Mouse (Mus musculus): ENCODE data around the gene Efcab2. TPM values are rescaled to one million over a fixed set of nuclear protein-coding genes. Genes with fewer than 3 reads are reported as not detected.

Efcab2 gene
- total RNA-seq (2021): 10 to 100 TPM in 1 of 2 experiments, 1 to 10 TPM in 1; 8.1 to 11.1 TPM
- long read RNA-seq, experiment 1, transcript Efcab2-201 (7 exons, 3,580 nt): major isoform, 12 of 16 reads
- long read RNA-seq, experiment 1, partial matches to known transcripts: 0 of 16 reads
- long read RNA-seq, experiment 1, other reads (novel, unspliced or antisense): 3 of 16 reads
- long read RNA-seq, experiment 2, transcript Efcab2-201 (7 exons, 3,580 nt): major isoform, 15 of 17 reads
- long read RNA-seq, experiment 2, partial matches to known transcripts: 1 of 17 reads
- long read RNA-seq, experiment 2, other reads (novel, unspliced or antisense): 1 of 17 reads

DNA sequence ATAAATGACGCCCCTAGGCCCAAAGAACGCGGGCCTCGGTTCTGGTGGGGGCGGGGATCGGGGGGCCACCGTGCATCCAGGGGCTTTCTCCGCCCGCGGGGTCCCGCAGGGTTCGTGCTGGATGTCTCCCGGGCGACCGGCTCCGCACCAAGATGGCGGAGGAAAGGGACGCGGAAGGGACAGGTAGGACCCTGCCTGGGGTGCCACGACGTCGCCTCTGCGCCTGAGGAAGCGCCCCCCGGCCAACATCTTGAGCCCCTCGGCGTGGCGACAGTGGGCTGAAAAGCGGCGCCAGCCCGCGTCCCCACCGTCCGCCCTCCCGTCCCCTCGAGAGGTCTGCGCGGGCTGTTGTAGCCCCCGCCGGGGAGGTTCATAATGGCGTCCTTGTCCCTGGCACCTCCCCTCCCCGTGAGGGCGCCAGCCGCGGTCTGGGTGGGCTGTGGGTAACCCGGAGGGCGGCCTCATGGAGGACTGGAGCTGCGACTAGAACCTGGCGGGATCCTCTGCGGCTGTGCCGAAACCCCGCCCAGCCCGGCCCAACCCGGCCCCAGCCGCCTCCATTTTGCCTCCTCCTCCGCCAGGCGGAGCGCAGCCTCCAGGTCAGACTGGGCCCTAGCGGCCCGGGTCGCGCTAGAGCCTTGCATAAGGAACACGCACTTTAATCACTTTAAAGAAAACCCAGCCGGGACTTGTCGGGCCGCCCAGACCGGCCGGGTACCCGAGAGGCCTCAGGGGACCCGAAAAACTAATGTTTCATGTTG lies at the start of gene Efcab2:
TSS of gene Efcab2 (plus strand) at position 135 of the 761 bp plus-strand sequence.
- peak; percentile 76 for TF ChIP-seq CTCF (conservative IDR thresholded peaks at IDR 0.05)
- H3K4me3 ChIP-seq: peak within 1 kb of the TSS; percentile 90
- H3K27ac ChIP-seq: peak within 1 kb of the TSS; percentile 100
- peak; percentile 86 to 88 for DNase-seq (ENCODE audit: low spot score in 2 of 2)

GRCm38 (mm10) chr1:178357776-178358710 lies 47.8 kb upstream of the Efcab2 start:
- no peak for TF ChIP-seq CTCF (conservative IDR thresholded peaks at IDR 0.05)
- no peak overlapping the region for H3K4me3 ChIP-seq
- H3K27ac ChIP-seq: peak overlapping the region; percentile 51
- DNase-seq (ENCODE audit: low spot score in 2 of 2): peak; percentile 68 to 81

- DNase-seq (ENCODE audit: low spot score in 2 of 2): no peak
- Histone ChIP-seq H3K27ac (no peak overlapping the region), H3K4me3 (no peak overlapping the region)
- no peak for TF ChIP-seq CTCF (conservative IDR thresholded peaks at IDR 0.05)
These were observed 45.6 kb upstream of the Efcab2 start for GRCm38 (mm10) chr1:178360264-178360663.

DNA sequence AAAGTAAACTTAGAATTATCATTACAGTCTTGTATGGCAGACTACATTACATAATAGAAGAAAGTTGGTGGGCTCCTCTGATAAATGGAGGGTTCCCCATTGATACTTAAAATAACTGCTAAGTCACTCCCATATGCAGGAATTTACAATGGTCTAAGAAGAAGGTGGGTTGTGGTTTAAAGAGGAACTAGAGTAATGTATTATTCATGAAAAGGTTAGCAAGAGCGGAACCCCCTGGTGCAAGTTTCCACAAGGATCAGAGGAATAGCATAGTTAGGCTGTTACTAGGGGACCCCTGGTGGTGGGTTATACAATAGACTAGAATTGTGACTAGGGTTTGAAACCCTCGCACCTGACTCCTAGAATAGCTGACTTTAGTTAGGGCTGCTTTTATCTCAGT lies 45.2 kb upstream of the Efcab2 start:
- Histone ChIP-seq H3K4me3 (no peak overlapping the region), H3K27ac (no peak overlapping the region)
- no peak for DNase-seq (ENCODE audit: low spot score in 2 of 2)
- TF ChIP-seq CTCF (conservative IDR thresholded peaks at IDR 0.05): peak; percentile 46

DNA sequence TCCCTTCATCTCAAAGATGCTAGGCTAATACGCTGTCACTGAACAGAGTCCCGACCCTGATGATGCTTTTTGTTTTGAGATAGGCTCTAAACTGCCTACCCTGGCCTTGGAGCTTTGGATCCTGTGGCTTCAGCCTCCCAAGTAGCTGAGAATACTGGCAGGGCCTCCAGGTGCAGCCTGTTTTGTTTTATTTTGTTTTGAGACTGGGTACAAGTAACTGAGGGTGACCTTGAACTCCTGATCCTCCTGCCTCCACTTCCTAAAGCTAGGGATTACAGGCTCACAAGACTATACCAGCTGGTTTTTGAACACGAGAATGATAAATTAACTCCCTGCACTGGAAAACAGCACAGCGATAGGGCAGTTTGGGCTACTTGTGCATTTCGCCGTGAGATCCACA lies 40.7 kb upstream of the Efcab2 start:
- DNase-seq (ENCODE audit: low spot score in 2 of 2): no peak
- Histone ChIP-seq H3K4me3 (no peak overlapping the region), H3K27ac (no peak overlapping the region)
- no peak for TF ChIP-seq CTCF (conservative IDR thresholded peaks at IDR 0.05)

GRCm38 (mm10) chr1:178368121-178368520 lies 37.8 kb upstream of the Efcab2 start:
- H3K4me3 ChIP-seq: no peak overlapping the region
- no peak for TF ChIP-seq CTCF (conservative IDR thresholded peaks at IDR 0.05)
- no peak for DNase-seq (ENCODE audit: low spot score in 2 of 2)
- H3K27ac ChIP-seq: peak overlapping the region; percentile 97

- H3K27ac ChIP-seq: peak overlapping the region; percentile 97
- peak; percentile 95 to 96 for DNase-seq (ENCODE audit: low spot score in 2 of 2)
- H3K4me3 ChIP-seq: peak overlapping the region; percentile 63
- TF ChIP-seq CTCF (conservative IDR thresholded peaks at IDR 0.05): no peak
These were observed 37.2 kb upstream of the Efcab2 start for GRCm38 (mm10) chr1:178368548-178369271.

GRCm38 (mm10) chr1:178369272-178369651 lies 36.6 kb upstream of the Efcab2 start:
- Histone ChIP-seq H3K27ac (peak overlapping the region; percentile 97), H3K4me3 (peak overlapping the region; percentile 63)
- peak in 1 of 2 experiments; percentile 18 for DNase-seq (ENCODE audit: low spot score in 2 of 2)
- TF ChIP-seq CTCF (conservative IDR thresholded peaks at IDR 0.05): no peak

GRCm38 (mm10) chr1:178372681-178373080 lies 33.2 kb upstream of the Efcab2 start:
- no peak for TF ChIP-seq CTCF (conservative IDR thresholded peaks at IDR 0.05)
- Histone ChIP-seq H3K27ac (no peak overlapping the region), H3K4me3 (no peak overlapping the region)
- DNase-seq (ENCODE audit: low spot score in 2 of 2): no peak

DNA sequence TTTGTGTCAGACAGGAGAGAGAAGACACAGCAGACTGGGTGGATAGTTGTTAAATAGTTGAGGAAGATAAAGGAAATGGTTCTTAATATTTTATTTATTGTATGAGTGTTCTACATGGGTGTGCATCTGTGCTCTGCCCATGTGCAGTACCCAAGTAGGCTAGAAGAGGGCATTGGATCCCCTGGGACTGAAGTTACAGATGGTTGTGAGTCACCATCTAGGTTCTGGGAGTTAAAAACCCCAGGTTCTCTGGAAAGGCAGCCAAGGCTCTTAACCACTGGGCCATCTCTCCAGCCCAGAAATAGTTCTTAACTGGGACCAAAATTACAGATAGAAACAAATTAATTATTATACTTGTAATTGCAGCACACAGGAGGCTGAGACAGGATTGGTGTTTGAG lies 30.5 kb upstream of the Efcab2 start:
- no peak for DNase-seq (ENCODE audit: low spot score in 2 of 2)
- TF ChIP-seq CTCF (conservative IDR thresholded peaks at IDR 0.05): peak; percentile 37; the same call in 1 of the 2 replicates

GRCm38 (mm10) chr1:178376061-178376460 lies 29.8 kb upstream of the Efcab2 start:
- no peak for DNase-seq (ENCODE audit: low spot score in 2 of 2)
- Histone ChIP-seq H3K27ac (no peak overlapping the region), H3K4me3 (no peak overlapping the region)
- no peak for TF ChIP-seq CTCF (conservative IDR thresholded peaks at IDR 0.05)

More for the DNA sequence above, 30.5 kb upstream of the Efcab2 start:
- Histone ChIP-seq H3K27ac (no peak overlapping the region), H3K4me3 (no peak overlapping the region)

DNA sequence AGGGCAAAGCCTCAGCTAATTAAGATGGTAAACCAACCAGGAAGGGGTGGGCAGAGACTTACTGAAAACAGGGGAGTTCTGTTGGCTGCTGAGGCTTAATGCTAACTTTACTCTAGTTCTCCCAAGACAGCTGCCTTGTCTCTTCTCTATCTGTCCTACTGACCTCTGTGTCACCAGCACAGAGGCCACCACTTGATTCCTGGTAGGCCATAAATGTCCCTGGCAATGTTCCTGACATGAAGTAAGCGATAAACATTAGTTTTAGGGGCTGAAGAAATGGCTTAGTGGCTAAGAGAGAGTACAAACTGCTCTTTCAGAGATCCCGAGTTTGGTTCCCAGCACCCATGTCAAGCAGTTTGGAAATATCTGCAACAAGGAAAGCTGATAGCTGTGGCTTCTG lies 29.0 kb upstream of the Efcab2 start:
- DNase-seq (ENCODE audit: low spot score in 2 of 2): no peak
- no peak for TF ChIP-seq CTCF (conservative IDR thresholded peaks at IDR 0.05)
- no peak overlapping the region for H3K27ac ChIP-seq

More for the DNA sequence above, 29.0 kb upstream of the Efcab2 start:
- H3K4me3 ChIP-seq: no peak overlapping the region
